Mouse (Mus musculus): Measurements from ENCODE around the gene Jade2.

- TF ChIP-seq GABPA (IDR thresholded peaks at IDR 0.05; ENCODE audit: insufficient replicate concordance, low read depth, low read length) = no peak
- TF ChIP-seq CTCF (conservative IDR thresholded peaks at IDR 0.05 in 1 of 2, IDR thresholded peaks at IDR 0.05 in 1 of 2; ENCODE audit: low read depth in 2 of 2, low read length in 2 of 2) = no peak
- no peak for TF ChIP-seq RCOR1 (conservative IDR thresholded peaks at IDR 0.05; ENCODE audit: low read depth, low read length)
- TF ChIP-seq MAFK (IDR thresholded peaks at IDR 0.05; ENCODE audit: insufficient replicate concordance, low read length) = no peak
- no peak for TF ChIP-seq ZNF384 (IDR thresholded peaks at IDR 0.05; ENCODE audit: low read depth, low read length)
- no peak for TF ChIP-seq MAX (IDR thresholded peaks at IDR 0.05; ENCODE audit: low read length)
- no peak for TF ChIP-seq EP300 (IDR thresholded peaks at IDR 0.05; ENCODE audit: low read length)
- no peak for TF ChIP-seq USF2 (conservative IDR thresholded peaks at IDR 0.05; ENCODE audit: low read depth, low read length)
- TF ChIP-seq E2F4 (IDR thresholded peaks at IDR 0.05; ENCODE audit: insufficient replicate concordance, low read depth, low read length) = no peak
- TF ChIP-seq TCF12 (IDR thresholded peaks at IDR 0.05; ENCODE audit: low read depth, low read length) = no peak
Observed at GRCm38 (mm10) chr11:51775507-51775906, 81.9 kb downstream of the Jade2 start.
